Mouse (Mus musculus) embryonic facial prominence, embryonic 11.5 days (tissue): ENCODE results near the gene Fntb. TPM values are rescaled to one million over a fixed set of nuclear protein-coding genes. Genes with fewer than 3 reads are reported as not detected.

Source experiments
- ATAC-seq: fragments of 200-750 bp; cut with Nextera tagmentation; replicated peaks from 2 replicates; pipeline ENCODE4 v1.8.0; 2017; ENCODE audit warnings: low read depth; ENCODE audit not compliant: insufficient number of reproducible peaks, low FRiP score, low TSS enrichment
- DNase-seq: peaks from one replicate; pipeline ENCODE4 v3.0.0-alpha.2; 2015; ENCODE audit warnings: low spot score
- H3K27ac ChIP-seq: fragments of 300-500 bp; sonication (generic); replicated peaks from 2 replicates; pipeline ENCODE4 v1.5.1; 2014; ENCODE audit warnings: mild to moderate bottlenecking, low read depth, low read length, control low read depth
- H3K27me3 ChIP-seq: fragments of 300-500 bp; sonication (generic); 2 replicates; pipeline ENCODE4 v1.6.1; 2014; ENCODE audit warnings: mild to moderate bottlenecking, low read length, moderate library complexity, mixed read lengths; ENCODE audit not compliant: control insufficient read depth, insufficient read depth
- H3K36me3 ChIP-seq: fragments of 300-500 bp; sonication (generic); replicated peaks from 2 replicates; pipeline ENCODE4 v1.6.1; 2014; ENCODE audit warnings: low read depth, mild to moderate bottlenecking, low read length, moderate library complexity, mixed read lengths; ENCODE audit not compliant: control insufficient read depth, insufficient read depth
- H3K4me1 ChIP-seq: fragments of 300-500 bp; sonication (generic); 2 replicates; pipeline ENCODE4 v1.6.1; 2014; ENCODE audit warnings: low read length, mixed read lengths; ENCODE audit not compliant: control insufficient read depth, insufficient read depth
- H3K4me2 ChIP-seq: fragments of 300-500 bp; sonication (generic); 2 replicates; pipeline ENCODE4 v1.6.1; 2014; ENCODE audit warnings: low read depth, mild to moderate bottlenecking, control low read depth, low read length, moderate library complexity
- H3K4me3 ChIP-seq: fragments of 300-500 bp; sonication (generic); 2 replicates; pipeline ENCODE4 v1.5.1; 2014; ENCODE audit warnings: low read depth, low read length, control low read depth
- H3K9ac ChIP-seq: fragments of 300-500 bp; sonication (generic); replicated peaks from 2 replicates; pipeline ENCODE4 v1.6.1; 2014; ENCODE audit warnings: mild to moderate bottlenecking, control low read depth, low read length
- H3K9me3 ChIP-seq: fragments of 300-500 bp; sonication (generic); replicated peaks from 2 replicates; pipeline ENCODE4 v1.6.1; 2016; ENCODE audit warnings: mild to moderate bottlenecking, low read length, inconsistent platforms, mixed read lengths; ENCODE audit not compliant: control insufficient read depth
- WGBS: fragments of 180-500 bp; shearing (Covaris S2); extraction: QIAGEN DNeasy Blood & Tissue Kit; methylation state at CpG from one replicate; pipeline ENCODE4 v1.1.7; 2014; 5-methylcytosine and 5-hydroxymethylcytosine counted together
- polyA plus RNA-seq: library from polyadenylated mRNA; unstranded; fragments of >200 nt; fragmentation: Nextera tagmentation; extraction: Ambion mirVana; gene quantifications from 2 replicates; pipeline ENCODE4 v1.2.1, GENCODE M21; 2014

Gene Fntb
- polyA plus RNA-seq, 1 experiment from 2014 or later = 47.7 TPM

GRCm38 (mm10) chr12:76911171-76911726, 145.9 kb downstream of the Fntb start:
- DNase-seq (no peak), ATAC-seq (no peak)
- Histone ChIP-seq H3K27ac (no peak overlapping the region), H3K9ac (no peak overlapping the region), H3K27me3 (no peaks in the 10 kb centered on the region), H3K9me3 (no peaks in the 10 kb centered on the region), H3K36me3 (no peaks in the 10 kb centered on the region), H3K4me2 (no peak overlapping the region), H3K4me3 (no peak overlapping the region), H3K4me1 (no peaks in the 10 kb centered on the region)
- 61% methylated on average over 16 of the region's 16 CpGs for WGBS

- Histone ChIP-seq H3K4me2 (no peak overlapping the region), H3K27ac (no peak overlapping the region), H3K4me3 (no peak overlapping the region), H3K4me1 (no peaks in the 10 kb centered on the region), H3K27me3 (no peaks in the 10 kb centered on the region), H3K9ac (no peak overlapping the region), H3K9me3 (no peaks in the 10 kb centered on the region), H3K36me3 (no peaks in the 10 kb centered on the region)
- ATAC-seq (no peak), DNase-seq (no peak)
- 79% methylated on average over 9 of the region's 9 CpGs for WGBS
These were observed 146.8 kb downstream of the Fntb start for GRCm38 (mm10) chr12:76912193-76912592.

- Histone ChIP-seq H3K27ac (no peak overlapping the region), H3K4me2 (no peak overlapping the region), H3K9me3 (no peaks in the 10 kb centered on the region), H3K4me1 (no peaks in the 10 kb centered on the region), H3K27me3 (no peaks in the 10 kb centered on the region), H3K9ac (no peak overlapping the region), H3K36me3 (no peaks in the 10 kb centered on the region), H3K4me3 (no peak overlapping the region)
- 92% methylated on average over 11 of the region's 11 CpGs for WGBS
- no peak for ATAC-seq
- DNase-seq = no peak
These were observed 150.8 kb downstream of the Fntb start for GRCm38 (mm10) chr12:76916163-76916562.

- Histone ChIP-seq H3K9me3 (no peaks in the 10 kb centered on the region), H3K9ac (no peak overlapping the region), H3K27ac (no peak overlapping the region), H3K4me1 (no peaks in the 10 kb centered on the region), H3K4me2 (no peak overlapping the region), H3K27me3 (no peaks in the 10 kb centered on the region), H3K36me3 (no peaks in the 10 kb centered on the region), H3K4me3 (no peak overlapping the region)
- DNase-seq (no peak), ATAC-seq (no peak)
- WGBS = 89% methylated on average over 6 of the region's 6 CpGs
These were observed 152.7 kb downstream of the Fntb start for GRCm38 (mm10) chr12:76918113-76918512.

- no peak for ATAC-seq
- WGBS = 59% methylated on average over 3 of the region's 3 CpGs
- no peaks in the 10 kb centered on the region for H3K9me3 ChIP-seq
- no peaks in the 10 kb centered on the region for H3K27me3 ChIP-seq
- H3K4me3 ChIP-seq = no peak overlapping the region
- H3K4me2 ChIP-seq = no peak overlapping the region
- DNase-seq = no peak
- no peaks in the 10 kb centered on the region for H3K36me3 ChIP-seq
- no peak overlapping the region for H3K9ac ChIP-seq
- no peak overlapping the region for H3K27ac ChIP-seq
- H3K4me1 ChIP-seq = no peaks in the 10 kb centered on the region
These were observed 153.5 kb downstream of the Fntb start for GRCm38 (mm10) chr12:76918855-76919254.

GRCm38 (mm10) chr12:76920398-76920797, 155.0 kb downstream of the Fntb start:
- WGBS = 80% methylated on average over 6 of the region's 6 CpGs
- H3K27me3 ChIP-seq = no peaks in the 10 kb centered on the region
- no peak overlapping the region for H3K27ac ChIP-seq
- H3K4me2 ChIP-seq = no peak overlapping the region
- H3K4me3 ChIP-seq = no peak overlapping the region
- ATAC-seq = no peak
- H3K36me3 ChIP-seq = no peaks in the 10 kb centered on the region
- H3K9ac ChIP-seq = no peak overlapping the region
- no peaks in the 10 kb centered on the region for H3K4me1 ChIP-seq
- no peaks in the 10 kb centered on the region for H3K9me3 ChIP-seq
- no peak for DNase-seq

GRCm38 (mm10) chr12:76920990-76921389, 155.6 kb downstream of the Fntb start:
- H3K27me3 ChIP-seq = no peaks in the 10 kb centered on the region
- ATAC-seq = no peak
- no peaks in the 10 kb centered on the region for H3K4me1 ChIP-seq

GRCm38 (mm10) chr12:76923118-76923517, 157.7 kb downstream of the Fntb start:
- no peaks in the 10 kb centered on the region for H3K36me3 ChIP-seq
- no peak overlapping the region for H3K27ac ChIP-seq
- H3K9me3 ChIP-seq = no peaks in the 10 kb centered on the region
- DNase-seq (no peak), ATAC-seq (no peak)
- H3K4me2 ChIP-seq = no peak overlapping the region
- no peaks in the 10 kb centered on the region for H3K27me3 ChIP-seq
- no peak overlapping the region for H3K4me3 ChIP-seq
- no peak overlapping the region for H3K9ac ChIP-seq
- H3K4me1 ChIP-seq = no peaks in the 10 kb centered on the region
- WGBS = 94% methylated on average over 8 of the region's 8 CpGs

More at GRCm38 (mm10) chr12:76920990-76921389, 155.6 kb downstream of the Fntb start:
- no peak overlapping the region for H3K27ac ChIP-seq
- no peaks in the 10 kb centered on the region for H3K36me3 ChIP-seq
- H3K9ac ChIP-seq = no peak overlapping the region
- H3K4me3 ChIP-seq = no peak overlapping the region
- no peaks in the 10 kb centered on the region for H3K9me3 ChIP-seq
- H3K4me2 ChIP-seq = no peak overlapping the region
- no peak for DNase-seq
- WGBS = 87% methylated on average over 8 of the region's 8 CpGs
